Mouse (Mus musculus) liver, postnatal 0 days (tissue): ENCODE data around the gene Arhgap35.

Experiments used
- CTCF ChIP-seq: sonication (generic); IDR thresholded peaks from 2 replicates; pipeline ENCODE4 v1.5.1; 2016; ENCODE audit warnings: antibody characterized with exemption, low read depth
- EP300 ChIP-seq: IDR thresholded peaks from 2 replicates; pipeline ENCODE4 v1.6.1; 2016; ENCODE audit warnings: antibody characterized with exemption, low read depth, mild to moderate bottlenecking

DNA sequence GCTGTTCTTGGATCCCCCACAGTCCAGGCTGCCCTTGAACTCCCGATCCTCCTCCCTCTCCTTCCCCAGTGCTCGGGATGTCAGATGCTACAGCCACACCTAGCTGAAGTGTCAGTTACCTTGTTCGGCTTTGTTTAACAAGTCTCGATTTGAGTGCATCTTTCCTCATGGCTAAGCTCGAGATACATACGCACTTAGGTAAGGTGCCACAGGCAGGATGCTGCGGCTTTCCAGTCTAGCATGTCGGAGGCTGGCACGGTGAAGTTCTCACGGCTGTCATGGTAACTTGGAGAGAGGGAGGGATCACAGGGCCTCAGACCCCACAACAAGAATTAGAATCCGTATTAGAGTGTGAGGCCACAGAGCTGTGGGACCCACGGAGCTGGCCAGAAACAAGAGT, 29.5 kb upstream of the Arhgap35 start:
- TF ChIP-seq CTCF: no peak
- no peak for TF ChIP-seq EP300
